Mouse (Mus musculus): ENCODE data around the gene Siva1. TPM values are rescaled to one million over a fixed set of nuclear protein-coding genes. Genes with fewer than 3 reads are reported as not detected.

Gene Siva1
- 12.7 TPM for polyA plus RNA-seq (2015; fragmentation: Illumina TruSeq; extraction: RNeasy Lipid Tissue Mini Kit (QIAGEN cat#74804); ENCODE audit: insufficient read depth, low replicate concordance)

DNA sequence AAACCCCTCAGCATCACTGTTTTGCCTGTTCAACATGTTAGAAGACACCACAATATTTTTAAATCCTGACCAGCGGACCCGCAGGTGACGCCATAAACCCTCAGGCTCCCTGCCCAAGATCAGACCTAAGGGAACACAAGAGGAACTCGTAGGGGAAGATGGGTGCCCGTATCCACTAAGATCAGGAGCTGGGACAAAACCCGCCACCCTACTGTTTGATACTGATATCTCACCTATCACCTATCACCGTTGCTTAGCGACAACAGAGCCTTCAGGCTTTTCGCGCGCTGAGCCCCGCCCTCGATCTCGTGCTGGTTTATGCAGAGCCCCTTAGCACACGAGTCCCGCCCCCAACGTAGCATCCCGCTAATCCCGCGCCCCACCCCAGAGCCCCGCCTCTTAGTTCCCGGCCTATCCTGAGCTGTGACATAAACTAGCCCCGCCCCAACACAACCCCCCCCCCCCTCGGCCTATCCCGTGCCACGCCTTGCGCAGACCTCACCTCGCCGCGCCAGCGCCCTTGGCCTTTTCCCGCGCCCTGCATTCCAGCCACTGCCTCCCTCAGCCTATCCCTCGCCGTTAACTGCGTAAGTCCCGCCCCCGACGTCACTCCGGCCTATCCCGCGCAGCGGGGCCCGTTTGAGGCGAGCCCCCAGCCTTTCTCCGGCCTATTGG lies at the start of gene Siva1:
TSS of gene Siva1 (plus strand) at position 500 of the 675 bp plus-strand sequence.

DNA sequence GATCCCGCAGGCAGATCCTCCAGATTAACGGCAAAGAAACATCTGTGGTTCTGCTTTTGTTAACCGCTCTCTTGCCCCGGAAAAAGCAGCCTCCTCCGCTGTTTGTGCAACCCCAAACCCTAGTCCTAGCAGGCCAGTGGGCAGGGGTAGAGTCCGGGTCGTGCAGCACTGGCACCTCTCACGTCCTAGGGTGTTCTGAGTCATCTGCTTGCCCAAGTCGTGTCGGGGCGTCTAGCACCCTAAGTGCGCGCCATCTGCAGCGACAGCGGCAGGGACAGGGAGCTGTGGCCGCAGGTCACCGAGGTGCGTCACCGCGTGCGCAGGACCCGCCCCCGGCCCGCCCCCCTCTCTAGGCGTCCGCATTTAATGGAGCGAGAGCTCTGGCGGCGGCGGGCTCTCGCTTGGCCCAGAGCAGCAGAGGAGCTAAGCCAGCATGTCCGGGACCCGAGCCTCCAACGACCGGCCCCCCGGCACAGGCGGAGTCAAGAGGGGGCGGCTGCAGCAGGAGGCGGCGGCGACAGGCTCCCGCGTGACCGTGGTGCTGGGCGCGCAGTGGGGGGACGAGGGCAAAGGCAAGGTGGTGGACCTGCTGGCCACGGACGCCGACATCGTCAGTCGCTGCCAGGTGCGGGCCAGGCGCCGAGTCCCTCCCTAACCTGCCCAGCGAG lies 24.7 kb upstream of the Siva1 start, which contains the start of gene Adssl1:
TSS of gene Adssl1 (plus strand) at position 360 of the 668 bp plus-strand sequence.

DNA sequence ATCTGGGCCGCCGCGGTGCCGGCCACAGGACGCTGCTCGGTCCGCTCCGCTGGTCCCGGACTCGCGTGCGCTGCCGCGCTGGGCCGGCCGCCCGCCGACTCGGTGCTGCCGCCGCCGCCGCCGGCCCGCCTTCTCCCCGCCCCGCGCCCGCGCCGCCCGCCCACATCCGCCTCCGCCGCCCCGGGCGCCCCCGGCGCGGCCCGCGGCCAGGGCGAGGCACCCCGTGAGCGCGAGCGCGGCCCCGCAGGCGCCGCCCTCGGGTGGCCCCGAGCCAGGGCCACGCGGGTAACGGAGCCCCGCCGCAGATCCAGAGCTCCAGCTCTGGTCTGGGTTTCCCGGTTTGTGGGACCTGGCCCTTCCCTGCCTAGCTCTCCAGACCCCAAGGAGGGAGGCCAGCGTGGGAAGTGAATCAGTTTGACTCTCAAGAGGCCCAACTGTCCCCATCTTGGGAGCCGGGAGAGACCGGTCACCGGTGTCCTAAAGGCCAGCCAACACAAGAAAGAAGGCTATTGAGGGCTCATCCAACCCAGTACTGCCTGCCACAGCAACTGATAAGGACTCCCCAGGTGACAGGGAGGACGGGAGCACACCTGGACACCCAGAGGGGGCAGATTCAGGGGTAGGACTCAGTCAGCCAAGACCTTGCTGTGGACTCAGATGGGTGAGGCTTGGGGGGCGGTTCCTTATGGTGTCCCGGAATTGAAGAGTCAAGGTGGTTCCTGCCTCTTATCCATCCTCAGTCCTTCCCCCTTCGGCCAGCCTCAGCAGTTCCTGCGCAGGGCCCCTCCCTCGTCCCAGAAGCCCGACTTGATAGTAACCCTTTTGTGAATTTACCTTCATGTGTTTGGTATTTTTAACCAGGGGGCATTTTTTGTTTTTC lies 29.9 kb downstream of the Siva1 start, which contains the start of gene Akt1:
TSS of gene Akt1 (minus strand) at position 753 of the 880 bp plus-strand sequence.

GRCm38 (mm10) chr12:112678555-112679026 lies 34.1 kb downstream of the Siva1 start, which contains the start of gene Zbtb42:
TSS of gene Zbtb42 (plus strand) at chr12:112678828.

Other genes with a start within 250 kb of the Siva1 start
- gene A530016L24Rik, start 155.2 kb upstream of the Siva1 start, polyA plus RNA-seq (2015; fragmentation: Illumina TruSeq; extraction: RNeasy Lipid Tissue Mini Kit (QIAGEN cat#74804); ENCODE audit: insufficient read depth, low replicate concordance) = not detected
- gene Tmem179, start 127.9 kb upstream of the Siva1 start, polyA plus RNA-seq (2015; fragmentation: Illumina TruSeq; extraction: RNeasy Lipid Tissue Mini Kit (QIAGEN cat#74804); ENCODE audit: insufficient read depth, low replicate concordance) = not detected
- 12.3 TPM for gene Inf2, start 55.9 kb upstream of the Siva1 start, polyA plus RNA-seq (2015; fragmentation: Illumina TruSeq; extraction: RNeasy Lipid Tissue Mini Kit (QIAGEN cat#74804); ENCODE audit: insufficient read depth, low replicate concordance)
- 7.2 TPM for gene Adssl1, start 24.6 kb upstream of the Siva1 start, polyA plus RNA-seq (2015; fragmentation: Illumina TruSeq; extraction: RNeasy Lipid Tissue Mini Kit (QIAGEN cat#74804); ENCODE audit: insufficient read depth, low replicate concordance)
- gene Akt1, start 30.2 kb downstream of the Siva1 start, polyA plus RNA-seq (2015; fragmentation: Illumina TruSeq; extraction: RNeasy Lipid Tissue Mini Kit (QIAGEN cat#74804); ENCODE audit: insufficient read depth, low replicate concordance) = 39.7 TPM
- gene Zbtb42, start 34.1 kb downstream of the Siva1 start, polyA plus RNA-seq (2015; fragmentation: Illumina TruSeq; extraction: RNeasy Lipid Tissue Mini Kit (QIAGEN cat#74804); ENCODE audit: insufficient read depth, low replicate concordance) = 1.7 TPM
- 4.6 TPM for gene Cep170b, start 75.8 kb downstream of the Siva1 start, polyA plus RNA-seq (2015; fragmentation: Illumina TruSeq; extraction: RNeasy Lipid Tissue Mini Kit (QIAGEN cat#74804); ENCODE audit: insufficient read depth, low replicate concordance)
- gene Pld4, start 116.0 kb downstream of the Siva1 start, polyA plus RNA-seq (2015; fragmentation: Illumina TruSeq; extraction: RNeasy Lipid Tissue Mini Kit (QIAGEN cat#74804); ENCODE audit: insufficient read depth, low replicate concordance) = 283 TPM
- gene Ahnak2, start 158.0 kb downstream of the Siva1 start, polyA plus RNA-seq (2015; fragmentation: Illumina TruSeq; extraction: RNeasy Lipid Tissue Mini Kit (QIAGEN cat#74804); ENCODE audit: insufficient read depth, low replicate concordance) = 0.35 TPM
- 0.54 TPM for gene Clba1, start 164.3 kb downstream of the Siva1 start, polyA plus RNA-seq (2015; fragmentation: Illumina TruSeq; extraction: RNeasy Lipid Tissue Mini Kit (QIAGEN cat#74804); ENCODE audit: insufficient read depth, low replicate concordance)
- gene Cdca4, start 184.7 kb downstream of the Siva1 start, polyA plus RNA-seq (2015; fragmentation: Illumina TruSeq; extraction: RNeasy Lipid Tissue Mini Kit (QIAGEN cat#74804); ENCODE audit: insufficient read depth, low replicate concordance) = 32.7 TPM
- gene Gpr132, start 223.5 kb downstream of the Siva1 start, polyA plus RNA-seq (2015; fragmentation: Illumina TruSeq; extraction: RNeasy Lipid Tissue Mini Kit (QIAGEN cat#74804); ENCODE audit: insufficient read depth, low replicate concordance) = 61.1 TPM

All from spleen, adult 10 weeks (tissue).